Comparison of ENCODE assay signal across 9 mouse cellular contexts in genomic region chr14:60414691-60415090, GRCm38 (mm10). TPM values are rescaled to one million over a fixed set of nuclear protein-coding genes. Genes with fewer than 3 reads are reported as not detected.
DNase-seq lines count a peak whose midpoint lies in the region; ATAC-seq lines count a peak whose summit lies in the region.
"Had no signal": no experiment of that assay in that cellular context is flagged by ENCODE, and none has a peak within 500 bp of the region (broad histone marks: within the 10 kb centered on the region; RNA-seq: fewer than 3 reads in every experiment).

No protein-coding gene starts in this region.

- H3K36me3 ChIP-seq in hindbrain, embryonic 13.5 days: no peaks in the 10 kb centered on the region
- H3K36me3 ChIP-seq in hindbrain, embryonic 12.5 days: no peaks in the 10 kb centered on the region

- peaks cover 30% of the 10 kb centered on the region for H3K4me1 ChIP-seq in hindbrain, embryonic 13.5 days (replicated peaks)
- peaks cover 10% of the 10 kb centered on the region for H3K4me1 ChIP-seq in hindbrain, embryonic 12.5 days

- no peaks in the 10 kb centered on the region for H3K27me3 ChIP-seq in hindbrain, embryonic 13.5 days
- H3K27me3 ChIP-seq in hindbrain, embryonic 12.5 days: no peaks in the 10 kb centered on the region
- H3K27me3 ChIP-seq: CH12.LX had no signal

- peak; percentile 96 to 98 for DNase-seq in cerebellum, postnatal 10 days
- peak; percentile 85 to 87 for DNase-seq in layer of hippocampus, adult 8-10 months (ENCODE audit: low spot score in 2 of 2)
- peak; percentile 62 to 82 for DNase-seq in lung, postnatal 4 days
- no peak for DNase-seq in gastrocnemius, adult 18-20 months (ENCODE audit: low spot score)
- no peak for DNase-seq in thymus, postnatal 25 days
- DNase-seq in thymus, adult 18-20 months: no peak

- no peak overlapping the region for H3K4me3 ChIP-seq in hindbrain, embryonic 13.5 days
- no peak overlapping the region for H3K4me3 ChIP-seq in hindbrain, embryonic 12.5 days

- no peaks in the 10 kb centered on the region for H3K9me3 ChIP-seq in hindbrain, embryonic 13.5 days
- no peaks in the 10 kb centered on the region for H3K9me3 ChIP-seq in hindbrain, embryonic 12.5 days (replicated peaks)

- 61% methylated on average over 8 of the region's 8 CpGs for WGBS in hindbrain, embryonic 13.5 days
- WGBS in hindbrain, embryonic 12.5 days: 69% methylated on average over 8 of the region's 8 CpGs

- H3K9ac ChIP-seq in hindbrain, embryonic 13.5 days: no peak overlapping the region
- no peak overlapping the region for H3K9ac ChIP-seq in hindbrain, embryonic 12.5 days

- ATAC-seq in hindbrain, embryonic 13.5 days (ENCODE audit: low FRiP score): peak; percentile 64
- no peak for ATAC-seq in hindbrain, embryonic 12.5 days (ENCODE audit: low FRiP score)

- no peak overlapping the region for H3K4me2 ChIP-seq in hindbrain, embryonic 13.5 days
- no peak overlapping the region for H3K4me2 ChIP-seq in hindbrain, embryonic 12.5 days (replicated peaks)

- H3K27ac ChIP-seq in hindbrain, embryonic 13.5 days: peak overlapping the region; percentile 41; the same call in 1 of the 2 replicates
- H3K27ac ChIP-seq in hindbrain, embryonic 12.5 days: no peak overlapping the region

RNA-seq across cellular contexts. Expression of gene Amer2, which starts 41.6 kb away (rescaled TPM):
- 22.6 and 24.5 TPM in 2 replicates for polyA plus RNA-seq in hindbrain, embryonic 13.5 days (2015; fragmentation: Nextera tagmentation; extraction: Ambion mirVana)
- polyA plus RNA-seq in hindbrain, embryonic 12.5 days (2016; fragmentation: Nextera tagmentation; extraction: Ambion mirVana): 28.2 and 30.4 TPM in 2 replicates
- 10 to 100 TPM; 44.1 to 53.1 (median 45.9) TPM for total RNA-seq in layer of hippocampus, adult 8-10 months (2022)
- total RNA-seq in gastrocnemius, adult 18-20 months (2021): under 1 TPM; 0.02 TPM
- total RNA-seq: CH12.LX had no signal

Comparison
In these comparisons a context has a peak if more than half of its experiments do, and no peak if none do; other contexts are left out.
1. DNase-seq: peak in cerebellum, postnatal 10 days (2 of 2), layer of hippocampus, adult 8-10 months (2 of 2) and lung, postnatal 4 days (2 of 2); none in gastrocnemius, adult 18-20 months (single experiment), thymus, postnatal 25 days (single experiment) and thymus, adult 18-20 months (0 of 2).
2. RNA of gene Amer2, which starts 41.6 kb away (total RNA-seq): 44.1 to 53.1 TPM in layer of hippocampus, adult 8-10 months; 0.02 TPM in gastrocnemius, adult 18-20 months; every median in the first group is over 10 times any median in the second.